Mouse (Mus musculus): ENCODE data around the gene Gm28102. TPM values are rescaled to one million over a fixed set of nuclear protein-coding genes. Genes with fewer than 3 reads are reported as not detected.
"Not testable (repeated sequence)": the region's sequence is repeated elsewhere in the genome, so short reads cannot be mapped to it uniquely, and the experiment has no call there.

Gene Gm28102
- total RNA-seq (2021) = not detected

DNA sequence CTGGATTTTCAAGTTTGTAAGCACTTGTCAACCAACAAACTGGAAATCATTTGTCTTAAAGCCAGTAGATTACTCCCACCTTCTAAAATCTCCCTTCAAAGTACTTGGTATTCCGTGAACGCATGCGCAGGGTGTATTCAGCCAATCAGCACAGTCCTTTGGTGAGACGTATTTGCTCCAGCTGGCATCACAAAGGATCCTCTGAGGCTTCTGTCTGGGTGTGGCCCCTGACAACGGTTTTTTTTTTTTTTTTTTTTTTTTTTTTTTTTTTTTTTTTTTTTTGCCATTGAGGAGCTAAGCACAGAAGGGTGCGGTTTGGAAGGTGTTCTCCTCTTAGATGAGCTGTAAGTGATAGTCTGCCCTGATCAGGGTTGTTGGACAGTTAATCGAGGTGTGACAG, at the start of gene Gm28102:
TSS of gene Gm28102 (plus strand) at position 301 of the 400 bp plus-strand sequence.
- DNase-seq (ENCODE audit: low spot score in 2 of 2); intact Hi-C loops (cut with DNase I): not testable (repeated sequence)

Measured in left cerebral cortex, postnatal 25 days (tissue).